Mouse (Mus musculus) liver, embryonic 15.5 days (tissue): ENCODE results near the gene Slc36a1. TPM values are rescaled to one million over a fixed set of nuclear protein-coding genes. Genes with fewer than 3 reads are reported as not detected.

Experiments
- ATAC-seq: fragments of 200-750 bp; cut with Nextera tagmentation; 2 replicates; pipeline ENCODE4 v1.8.0; 2017; ENCODE audit warnings: moderate number of reproducible peaks, mild to moderate bottlenecking, moderate library complexity; ENCODE audit not compliant: insufficient read depth
- H3K27ac ChIP-seq: fragments of 300-500 bp; sonication (generic); replicated peaks from 2 replicates; pipeline ENCODE4 v1.5.1; 2015; ENCODE audit warnings: mild to moderate bottlenecking, inconsistent platforms
- H3K27me3 ChIP-seq: fragments of 300-500 bp; sonication (generic); 2 replicates; pipeline ENCODE4 v1.6.1; 2015; ENCODE audit warnings: mild to moderate bottlenecking, inconsistent platforms
- H3K36me3 ChIP-seq: fragments of 300-500 bp; sonication (generic); replicated peaks from 2 replicates; pipeline ENCODE4 v1.6.1; 2015; ENCODE audit warnings: moderate library complexity, mild to moderate bottlenecking, inconsistent platforms
- H3K4me1 ChIP-seq: fragments of 300-500 bp; sonication (generic); replicated peaks from 2 replicates; pipeline ENCODE4 v1.6.1; 2015; ENCODE audit warnings: inconsistent platforms
- H3K4me2 ChIP-seq: fragments of 300-500 bp; sonication (generic); 2 replicates; pipeline ENCODE4 v1.6.1; 2015; ENCODE audit warnings: moderate library complexity, mild to moderate bottlenecking, inconsistent platforms
- H3K4me3 ChIP-seq: fragments of 300-500 bp; sonication (generic); replicated peaks from 2 replicates; pipeline ENCODE4 v1.5.1; 2015; ENCODE audit warnings: mild to moderate bottlenecking, inconsistent platforms
- H3K9ac ChIP-seq: fragments of 300-500 bp; sonication (generic); 2 replicates; pipeline ENCODE4 v1.6.1; 2015; ENCODE audit warnings: moderate library complexity, mild to moderate bottlenecking, inconsistent platforms
- H3K9me3 ChIP-seq: fragments of 300-500 bp; sonication (generic); replicated peaks from 2 replicates; pipeline ENCODE4 v1.6.1; 2016; ENCODE audit warnings: inconsistent platforms
- WGBS: fragments of 180-500 bp; shearing (Covaris S2); methylation state at CpG from one replicate; pipeline ENCODE4 v1.1.7; 2015; ENCODE audit warnings: mixed read lengths; ENCODE audit not compliant: insufficient replicate concordance; 5-methylcytosine and 5-hydroxymethylcytosine counted together
- polyA plus RNA-seq: library from polyadenylated mRNA; unstranded; fragments of >200 nt; fragmentation: Nextera tagmentation; extraction: Ambion mirVana; gene quantifications from 2 replicates; pipeline ENCODE4 v1.2.1, GENCODE M21; 2015

The Slc36a1 gene
- polyA plus RNA-seq, 1 experiment from 2014 or later, result 1.8 TPM

DNA sequence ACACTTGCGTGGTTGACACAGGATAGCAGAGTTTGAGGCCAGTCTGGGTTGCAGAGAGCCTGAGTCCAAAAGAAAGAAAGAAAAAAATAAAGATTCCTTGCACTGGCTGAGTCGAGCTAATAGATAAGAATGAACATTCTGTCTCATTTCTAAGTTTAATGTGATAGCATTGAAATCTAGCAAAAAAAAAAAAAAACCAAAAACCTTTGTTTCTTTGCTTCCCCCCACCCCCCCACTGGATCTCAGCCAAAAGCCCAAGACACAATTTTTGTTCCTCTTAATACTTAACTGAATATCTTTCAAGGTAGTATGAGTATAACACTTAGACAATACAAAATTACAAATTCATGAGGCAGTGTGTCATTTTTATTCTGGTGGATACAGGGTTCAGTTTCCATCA is 4.9 kb downstream of the Slc36a1 start:
- 31% methylated on average over 2 of the region's 2 CpGs for WGBS
- no peak for ATAC-seq
- peaks cover 59% of the 10 kb centered on the region for H3K4me1 ChIP-seq

DNA sequence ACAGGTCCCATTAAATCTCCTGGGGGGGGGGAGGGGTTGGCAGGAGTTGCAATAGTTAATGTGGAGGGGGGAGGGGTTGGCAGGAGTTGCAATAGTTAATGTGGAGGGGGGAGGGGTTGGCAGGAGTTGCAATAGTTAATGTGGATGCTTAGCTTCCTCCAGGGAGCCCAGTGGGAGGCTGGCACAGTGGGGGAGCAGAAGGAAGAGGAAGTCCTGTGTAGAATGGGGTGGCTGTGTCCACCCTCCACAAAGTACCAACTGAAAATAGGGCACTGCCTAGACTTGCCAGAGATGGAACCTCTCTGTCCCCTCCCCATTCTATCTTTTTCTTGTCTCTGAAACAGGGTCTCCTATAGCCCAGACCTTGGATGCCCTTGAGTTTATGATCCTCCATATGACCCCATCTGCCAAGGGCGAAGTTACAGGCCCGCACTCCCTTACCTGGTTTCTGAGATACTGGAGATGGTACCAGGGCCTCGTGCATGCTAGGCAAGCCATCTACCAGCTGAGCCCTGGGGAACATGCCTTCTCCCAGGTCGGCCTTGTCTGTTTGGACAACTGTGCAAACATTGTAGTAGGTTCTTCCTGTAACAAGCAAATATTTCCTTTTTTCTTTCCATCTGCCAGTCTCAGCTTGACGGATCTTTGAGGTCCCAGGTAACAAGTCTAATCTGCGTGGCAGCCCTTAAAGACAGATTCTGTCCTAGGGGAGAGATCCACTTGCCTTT is 5.6 kb downstream of the Slc36a1 start:
- peak overlapping the region; percentile 38 for H3K4me2 ChIP-seq
- 62% methylated on average over 6 of the region's 6 CpGs for WGBS
- peaks cover 60% of the 10 kb centered on the region for H3K4me1 ChIP-seq
- H3K27me3 ChIP-seq, result no peaks in the 10 kb centered on the region
- H3K27ac ChIP-seq, result peak overlapping the region; percentile 79
- H3K9me3 ChIP-seq, result no peaks in the 10 kb centered on the region
- H3K36me3 ChIP-seq, result no peaks in the 10 kb centered on the region; the same call in 1 of the 2 replicates
- peak; percentile 18; the same call in 1 of the 2 replicates for ATAC-seq
- no peak overlapping the region for H3K9ac ChIP-seq
- no peak overlapping the region for H3K4me3 ChIP-seq

More for the DNA sequence above, 4.9 kb downstream of the Slc36a1 start:
- H3K27me3 ChIP-seq, result no peaks in the 10 kb centered on the region
- H3K4me2 ChIP-seq, result peak overlapping the region; percentile 38
- peak overlapping the region; percentile 79 for H3K27ac ChIP-seq
- no peaks in the 10 kb centered on the region; the same call in 1 of the 2 replicates for H3K36me3 ChIP-seq
- no peaks in the 10 kb centered on the region for H3K9me3 ChIP-seq
- H3K9ac ChIP-seq, result no peak overlapping the region
- no peak overlapping the region for H3K4me3 ChIP-seq

DNA sequence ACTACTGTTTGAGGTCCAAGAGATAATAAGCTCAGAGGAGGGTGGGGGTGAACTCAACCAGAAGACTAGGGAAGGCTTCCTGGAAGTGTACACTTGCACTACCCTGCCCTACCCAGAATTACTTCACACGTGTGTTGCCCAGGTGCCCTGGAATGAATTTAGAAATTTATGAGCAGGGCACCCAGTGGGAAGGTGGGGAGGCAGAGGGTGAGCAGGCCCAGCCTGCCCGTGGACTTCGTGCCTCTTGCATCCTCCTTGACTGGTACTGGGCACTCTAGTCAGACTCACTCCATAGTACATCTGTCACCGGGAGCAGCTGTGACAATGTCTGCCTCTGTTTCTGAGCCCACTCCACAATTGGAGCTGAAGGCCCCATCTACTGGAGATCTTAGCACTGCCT is 9.4 kb downstream of the Slc36a1 start:
- no peak overlapping the region for H3K4me3 ChIP-seq
- H3K27me3 ChIP-seq, result no peaks in the 10 kb centered on the region
- no peak for ATAC-seq
- no peak overlapping the region for H3K9ac ChIP-seq
- no peak overlapping the region for H3K4me2 ChIP-seq
- H3K4me1 ChIP-seq, result peaks cover 51% of the 10 kb centered on the region
- H3K27ac ChIP-seq, result no peak overlapping the region
- no peaks in the 10 kb centered on the region for H3K9me3 ChIP-seq
- no peaks in the 10 kb centered on the region; the same call in 1 of the 2 replicates for H3K36me3 ChIP-seq
- 57% methylated on average over 4 of the region's 4 CpGs for WGBS

DNA sequence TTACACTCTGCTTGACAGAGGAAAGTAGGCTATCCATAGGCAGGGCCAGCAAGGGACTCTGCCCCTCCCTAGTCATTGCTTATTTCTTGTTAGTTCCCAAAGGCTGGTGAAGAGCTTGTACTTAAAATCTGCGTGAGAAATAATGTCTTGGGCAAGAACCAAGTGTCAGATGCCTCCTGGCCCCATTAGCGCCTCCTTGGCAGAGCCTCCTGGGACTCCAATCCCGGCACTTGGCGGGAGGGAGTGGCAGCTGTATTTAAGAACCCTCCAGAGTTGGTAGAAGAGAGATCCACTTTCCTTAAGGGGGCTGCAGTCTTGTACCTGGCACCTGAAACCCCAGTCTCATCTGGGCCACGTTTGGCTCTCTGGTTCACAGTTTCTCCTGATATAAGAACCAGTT is 10.0 kb downstream of the Slc36a1 start:
- Histone ChIP-seq H3K4me2 (no peak overlapping the region), H3K27me3 (no peaks in the 10 kb centered on the region), H3K9ac (no peak overlapping the region), H3K9me3 (no peaks in the 10 kb centered on the region), H3K27ac (no peak overlapping the region), H3K4me3 (no peak overlapping the region), H3K36me3 (peaks cover 4% of the 10 kb centered on the region), H3K4me1 (peaks cover 46% of the 10 kb centered on the region)
- WGBS, result 71% methylated on average over 5 of the region's 5 CpGs
- no peak for ATAC-seq

DNA sequence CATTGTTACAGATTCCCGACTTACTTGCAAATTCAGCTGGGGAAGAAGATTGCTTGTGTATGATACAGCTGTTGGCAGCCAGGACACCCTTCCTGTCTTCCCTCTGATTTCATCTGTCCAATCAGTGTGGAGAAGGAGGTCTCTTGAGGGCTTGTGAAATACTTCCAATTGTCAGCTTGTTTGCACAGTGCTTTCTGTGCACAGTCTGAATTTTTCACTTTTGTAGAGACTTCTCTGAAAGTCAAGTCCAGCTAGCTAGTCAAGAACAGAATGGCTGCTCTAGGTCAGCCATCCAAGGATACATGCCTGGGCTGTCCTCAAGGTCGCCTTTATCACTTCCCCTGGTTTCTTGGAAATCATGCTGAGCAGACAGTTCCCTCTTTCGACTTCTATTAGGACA is 10.8 kb downstream of the Slc36a1 start:
- no peak for ATAC-seq
- Histone ChIP-seq H3K4me1 (peaks cover 46% of the 10 kb centered on the region), H3K9me3 (no peaks in the 10 kb centered on the region), H3K27me3 (no peaks in the 10 kb centered on the region), H3K36me3 (peaks cover 9% of the 10 kb centered on the region), H3K9ac (no peak overlapping the region), H3K27ac (peak overlapping the region; percentile 16; the same call in 1 of the 2 replicates), H3K4me2 (no peak overlapping the region), H3K4me3 (no peak overlapping the region)
- whole genome bisulfite sequencing, result 43% methylated on average over 3 of the region's 3 CpGs

DNA sequence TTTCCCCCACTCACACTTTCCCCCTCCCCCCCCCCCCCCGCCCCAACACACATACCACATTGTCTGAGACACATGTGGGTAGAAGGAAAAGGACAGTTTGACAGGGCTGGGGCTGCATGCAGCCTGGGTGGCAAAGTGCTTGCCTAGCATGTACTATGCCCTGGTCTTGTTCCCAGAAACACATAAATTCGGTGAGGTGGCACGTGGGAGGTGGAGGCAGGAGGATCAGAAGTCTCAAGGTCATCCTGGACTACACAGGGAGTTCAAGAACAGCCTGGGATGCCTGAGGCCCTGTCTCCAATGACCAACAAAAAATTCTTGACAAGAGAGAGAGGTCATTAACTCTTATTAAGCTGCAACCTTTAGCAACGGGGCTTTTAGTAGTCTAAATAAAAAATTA is 11.9 kb downstream of the Slc36a1 start:
- no peaks in the 10 kb centered on the region for H3K9me3 ChIP-seq
- ATAC-seq, result no peak
- WGBS, result 55% methylated on average over 4 of the region's 4 CpGs
- no peak overlapping the region for H3K27ac ChIP-seq
- H3K4me3 ChIP-seq, result no peak overlapping the region
- no peak overlapping the region for H3K4me2 ChIP-seq
- H3K4me1 ChIP-seq, result peaks cover 40% of the 10 kb centered on the region
- H3K9ac ChIP-seq, result no peak overlapping the region
- peaks cover 19% of the 10 kb centered on the region for H3K36me3 ChIP-seq
- H3K27me3 ChIP-seq, result no peaks in the 10 kb centered on the region

DNA sequence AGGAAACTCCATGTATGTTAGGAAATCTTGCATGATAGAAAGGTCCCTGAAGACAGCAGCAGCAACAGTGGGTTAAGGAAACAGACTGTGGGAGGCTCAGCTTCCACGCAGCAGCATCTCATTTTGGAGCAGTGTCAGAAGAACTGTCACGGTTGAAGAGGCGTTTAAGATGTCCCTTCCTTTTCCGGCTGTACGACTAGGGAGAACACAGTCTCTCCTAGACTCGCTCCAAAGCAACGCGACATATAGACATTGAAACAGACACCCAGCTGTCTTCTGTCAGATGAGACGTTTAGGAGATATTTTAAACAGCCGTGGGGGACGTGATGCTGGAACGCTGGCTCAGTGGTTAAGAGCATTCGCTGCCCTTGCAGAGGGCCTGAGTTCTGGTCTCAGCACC is 12.7 kb downstream of the Slc36a1 start:
- H3K27me3 ChIP-seq, result no peaks in the 10 kb centered on the region
- ATAC-seq, result no peak
- no peak overlapping the region for H3K4me2 ChIP-seq
- H3K36me3 ChIP-seq, result peaks cover 20% of the 10 kb centered on the region
- H3K27ac ChIP-seq, result 0 out of 2 replicates have a peak overlapping the region, but pooled peaks have one; percentile 20
- H3K9me3 ChIP-seq, result no peaks in the 10 kb centered on the region
- WGBS, result 78% methylated on average over 13 of the region's 13 CpGs
- peaks cover 33% of the 10 kb centered on the region for H3K4me1 ChIP-seq
- no peak overlapping the region for H3K4me3 ChIP-seq
- H3K9ac ChIP-seq, result no peak overlapping the region

DNA sequence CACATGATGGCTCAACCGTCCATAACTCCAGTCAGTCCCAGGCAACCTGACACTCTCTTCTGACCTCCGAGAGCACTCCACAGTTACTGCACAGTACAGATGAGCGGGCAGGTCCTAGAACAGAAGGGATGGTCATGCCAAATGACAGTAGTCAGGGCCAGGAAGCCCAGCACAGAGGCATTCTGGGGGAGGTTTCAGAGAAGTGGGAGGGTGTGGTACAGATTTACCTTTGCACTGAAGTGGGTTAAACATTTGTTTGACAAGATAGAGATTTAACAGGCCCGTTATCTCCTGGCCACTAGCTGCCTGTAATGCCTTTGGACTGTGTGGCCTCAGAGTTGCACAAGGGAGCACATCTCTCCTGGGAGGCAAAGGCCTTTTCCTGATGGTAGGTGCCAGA is 13.3 kb downstream of the Slc36a1 start:
- peak overlapping the region; percentile 64; the same call in 1 of the 2 replicates for H3K27ac ChIP-seq
- 64% methylated on average over 4 of the region's 4 CpGs for WGBS
- no peak overlapping the region for H3K9ac ChIP-seq
- no peak overlapping the region for H3K4me3 ChIP-seq
- no peaks in the 10 kb centered on the region for H3K9me3 ChIP-seq
- peak; percentile 77 for ATAC-seq
- H3K27me3 ChIP-seq, result no peaks in the 10 kb centered on the region
- peaks cover 27% of the 10 kb centered on the region for H3K4me1 ChIP-seq
- H3K36me3 ChIP-seq, result peaks cover 20% of the 10 kb centered on the region
- 0 out of 2 replicates have a peak overlapping the region, but pooled peaks have one; percentile 16 for H3K4me2 ChIP-seq

DNA sequence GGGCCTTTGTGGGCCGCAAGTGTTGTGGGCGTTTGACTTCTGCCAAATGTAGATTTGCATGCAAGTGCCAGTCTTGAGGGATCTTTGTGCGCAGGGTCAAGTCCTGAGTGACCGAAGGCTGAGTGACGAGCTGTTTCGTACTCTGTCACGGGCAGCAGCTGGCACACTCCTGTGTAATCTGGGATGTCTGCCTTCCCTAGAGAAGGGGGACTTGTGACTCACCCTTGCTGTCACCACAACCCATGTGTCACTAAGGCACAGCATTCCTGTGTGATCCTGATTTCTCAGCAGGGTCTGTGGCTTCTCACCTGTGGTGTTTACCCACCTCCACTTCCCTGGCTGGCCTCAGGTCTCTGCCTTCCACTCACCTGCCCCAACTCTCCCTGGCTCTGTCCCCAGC is 13.7 kb downstream of the Slc36a1 start:
- 79% methylated on average over 7 of the region's 7 CpGs for WGBS
- 0 out of 2 replicates have a peak overlapping the region, but pooled peaks have one; percentile 16 for H3K4me2 ChIP-seq
- H3K27me3 ChIP-seq, result no peaks in the 10 kb centered on the region
- peak overlapping the region; percentile 64 for H3K27ac ChIP-seq
- H3K36me3 ChIP-seq, result peaks cover 22% of the 10 kb centered on the region
- H3K9me3 ChIP-seq, result no peaks in the 10 kb centered on the region
- no peak overlapping the region for H3K4me3 ChIP-seq
- peak; percentile 22; the same call in 1 of the 2 replicates for ATAC-seq
- H3K9ac ChIP-seq, result no peak overlapping the region
- peaks cover 26% of the 10 kb centered on the region for H3K4me1 ChIP-seq

DNA sequence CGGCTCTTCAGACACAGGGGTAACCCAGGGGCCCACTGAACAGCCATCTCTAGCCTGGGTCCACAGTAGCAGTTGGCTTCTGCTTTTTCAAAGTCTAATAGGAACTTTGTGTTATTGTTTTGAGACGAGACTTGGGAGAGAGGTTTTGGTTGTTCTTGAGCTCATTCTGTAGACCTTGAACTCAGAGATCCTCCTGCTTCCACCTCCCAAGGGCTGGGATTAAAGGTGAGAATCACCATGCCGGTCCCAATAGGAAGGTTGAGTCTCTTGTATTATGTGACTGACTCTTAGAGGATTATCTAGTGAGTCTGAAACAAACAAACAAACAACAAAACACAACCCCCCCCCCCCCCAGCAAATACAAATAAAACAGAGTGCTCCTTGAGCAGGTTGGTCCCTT is 14.3 kb downstream of the Slc36a1 start:
- peaks cover 28% of the 10 kb centered on the region for H3K36me3 ChIP-seq
- H3K4me2 ChIP-seq, result no peak overlapping the region
- no peaks in the 10 kb centered on the region for H3K27me3 ChIP-seq
- no peak overlapping the region for H3K4me3 ChIP-seq
- H3K27ac ChIP-seq, result no peak overlapping the region; the same call in 1 of the 2 replicates
- H3K9ac ChIP-seq, result no peak overlapping the region
- no peak for ATAC-seq
- no peaks in the 10 kb centered on the region for H3K9me3 ChIP-seq
- peaks cover 26% of the 10 kb centered on the region for H3K4me1 ChIP-seq
- 69% methylated on average over 3 of the region's 3 CpGs for WGBS

DNA sequence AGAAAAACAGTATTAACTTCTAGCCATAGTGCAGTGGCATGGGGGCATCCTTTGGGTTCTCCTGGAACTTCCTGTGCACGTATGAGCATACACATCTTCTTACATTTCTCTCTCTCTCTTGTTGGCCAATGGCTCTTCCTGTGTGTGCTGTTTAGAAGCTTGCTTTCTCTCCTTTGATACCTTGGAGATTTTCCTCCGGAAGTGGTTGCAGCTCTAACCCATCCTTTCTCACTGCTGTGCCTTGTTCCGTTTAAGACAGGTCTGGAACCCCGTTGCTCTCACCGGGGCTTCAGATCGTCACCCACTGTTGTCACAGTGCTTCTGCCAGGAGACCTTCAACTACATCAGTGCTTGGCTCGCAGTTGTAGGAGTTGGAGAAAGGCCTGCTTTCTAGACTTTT is 17.2 kb downstream of the Slc36a1 start:
- ATAC-seq, result no peak
- H3K27ac ChIP-seq, result no peak overlapping the region
- no peak overlapping the region for H3K4me3 ChIP-seq
- no peak overlapping the region for H3K9ac ChIP-seq
- H3K4me1 ChIP-seq, result 0 out of 2 replicates have a peak, but pooled peaks cover 4% of the 10 kb centered on the region
- WGBS, result 74% methylated on average over 7 of the region's 7 CpGs
- peaks cover 55% of the 10 kb centered on the region for H3K36me3 ChIP-seq
- H3K9me3 ChIP-seq, result no peaks in the 10 kb centered on the region
- no peaks in the 10 kb centered on the region for H3K27me3 ChIP-seq
- H3K4me2 ChIP-seq, result no peak overlapping the region
